Mouse (Mus musculus): ENCODE data around the gene Mfsd8. TPM values are rescaled to one million over a fixed set of nuclear protein-coding genes. Genes with fewer than 3 reads are reported as not detected.
"Not testable (repeated sequence)": the region's sequence is repeated elsewhere in the genome, so short reads cannot be mapped to it uniquely, and the experiment has no call there.

Gene Mfsd8
- 6.1 and 8.3 TPM in 2 replicates for polyA plus RNA-seq (2014; fragmentation: Nextera tagmentation; extraction: Ambion mirVana)

- H3K36me3 ChIP-seq (ENCODE audit: control insufficient read depth, insufficient read depth, low read length); H3K9me3 ChIP-seq (ENCODE audit: control insufficient read depth, low read length); H3K4me1 ChIP-seq (replicated peaks; ENCODE audit: control insufficient read depth, insufficient read depth, low read length); H3K27me3 ChIP-seq (replicated peaks; ENCODE audit: control insufficient read depth, insufficient read depth, low read length): not testable (repeated sequence)
- ATAC-seq (replicated peaks; ENCODE audit: low FRiP score) (peak; percentile 98), DNase-seq (ENCODE audit: low spot score) (peak; percentile 93)
- under 1% methylated on average over 38 of the region's 39 CpGs for WGBS
- Histone ChIP-seq H3K9ac (ENCODE audit: low read depth, low read length) (peak within 1 kb of the TSS; percentile 75), H3K27ac (ENCODE audit: low read depth, low read length) (peak within 1 kb of the TSS; percentile 52), H3K4me3 (ENCODE audit: low read depth, low read length) (peak within 1 kb of the TSS; percentile 56), H3K4me2 (peak within 1 kb of the TSS; percentile 68)
Measured at GRCm38 (mm10) chr3:40846473-40846956, at the start of gene Mfsd8. Mfsd8 (minus strand) TSS chr3:40846886.

GRCm38 (mm10) chr3:40894336-40894735, 47.6 kb upstream of the Mfsd8 start:
- not testable (repeated sequence) for H3K9me3 ChIP-seq (ENCODE audit: control insufficient read depth, low read length); H3K4me1 ChIP-seq (replicated peaks; ENCODE audit: control insufficient read depth, insufficient read depth, low read length); H3K27me3 ChIP-seq (replicated peaks; ENCODE audit: control insufficient read depth, insufficient read depth, low read length); H3K36me3 ChIP-seq (ENCODE audit: control insufficient read depth, insufficient read depth, low read length); ATAC-seq (replicated peaks; ENCODE audit: low FRiP score); H3K27ac ChIP-seq (ENCODE audit: low read depth, low read length)
- H3K4me2 ChIP-seq: peak overlapping the region; percentile 76
- peak overlapping the region; percentile 68 for H3K4me3 ChIP-seq (ENCODE audit: low read depth, low read length)
- peak overlapping the region; percentile 75 for H3K9ac ChIP-seq (ENCODE audit: low read depth, low read length)
- 2% methylated on average over 20 of the region's 24 CpGs for WGBS
- peak; percentile 46 for DNase-seq (ENCODE audit: low spot score)

- H3K4me1 ChIP-seq (replicated peaks; ENCODE audit: control insufficient read depth, insufficient read depth, low read length); H3K27me3 ChIP-seq (replicated peaks; ENCODE audit: control insufficient read depth, insufficient read depth, low read length); H3K9me3 ChIP-seq (ENCODE audit: control insufficient read depth, low read length); H3K27ac ChIP-seq (ENCODE audit: low read depth, low read length); H3K36me3 ChIP-seq (ENCODE audit: control insufficient read depth, insufficient read depth, low read length): not testable (repeated sequence)
- H3K4me2 ChIP-seq: peak overlapping the region; percentile 65
- peak; percentile 99 for ATAC-seq (replicated peaks; ENCODE audit: low FRiP score)
- peak; percentile 97 for DNase-seq (ENCODE audit: low spot score)
- H3K9ac ChIP-seq (ENCODE audit: low read depth, low read length): peak overlapping the region; percentile 72
- peak overlapping the region; percentile 68 for H3K4me3 ChIP-seq (ENCODE audit: low read depth, low read length)
- WGBS: under 1% methylated on average over 34 of the region's 38 CpGs
Measured at GRCm38 (mm10) chr3:40893816-40894258, 47.2 kb upstream of the Mfsd8 start.

GRCm38 (mm10) chr3:40853123-40853738, 6.5 kb upstream of the Mfsd8 start:
- H3K36me3 ChIP-seq (ENCODE audit: control insufficient read depth, insufficient read depth, low read length); DNase-seq (ENCODE audit: low spot score); H3K4me1 ChIP-seq (replicated peaks; ENCODE audit: control insufficient read depth, insufficient read depth, low read length); H3K4me2 ChIP-seq; H3K27me3 ChIP-seq (replicated peaks; ENCODE audit: control insufficient read depth, insufficient read depth, low read length); H3K9me3 ChIP-seq (ENCODE audit: control insufficient read depth, low read length); H3K9ac ChIP-seq (ENCODE audit: low read depth, low read length); ATAC-seq (replicated peaks; ENCODE audit: low FRiP score); H3K4me3 ChIP-seq (ENCODE audit: low read depth, low read length); H3K27ac ChIP-seq (ENCODE audit: low read depth, low read length): not testable (repeated sequence)
- WGBS: 86% methylated on average over 3 of the region's 3 CpGs

- not testable (repeated sequence) for H3K9ac ChIP-seq (ENCODE audit: low read depth, low read length); H3K27me3 ChIP-seq (replicated peaks; ENCODE audit: control insufficient read depth, insufficient read depth, low read length); H3K27ac ChIP-seq (ENCODE audit: low read depth, low read length); ATAC-seq (replicated peaks; ENCODE audit: low FRiP score); H3K9me3 ChIP-seq (ENCODE audit: control insufficient read depth, low read length); H3K36me3 ChIP-seq (ENCODE audit: control insufficient read depth, insufficient read depth, low read length); H3K4me1 ChIP-seq (replicated peaks; ENCODE audit: control insufficient read depth, insufficient read depth, low read length); DNase-seq (ENCODE audit: low spot score); H3K4me3 ChIP-seq (ENCODE audit: low read depth, low read length)
- H3K4me2 ChIP-seq: peak overlapping the region; percentile 62
- WGBS: 84% methylated on average over 2 of the region's 2 CpGs
Measured at GRCm38 (mm10) chr3:40847936-40848335, 1.2 kb upstream of the Mfsd8 start.

- 3% methylated on average over 16 of the region's 21 CpGs for WGBS
- not testable (repeated sequence) for H3K4me1 ChIP-seq (replicated peaks; ENCODE audit: control insufficient read depth, insufficient read depth, low read length); H3K27ac ChIP-seq (ENCODE audit: low read depth, low read length); H3K9me3 ChIP-seq (ENCODE audit: control insufficient read depth, low read length); H3K27me3 ChIP-seq (replicated peaks; ENCODE audit: control insufficient read depth, insufficient read depth, low read length); H3K36me3 ChIP-seq (ENCODE audit: control insufficient read depth, insufficient read depth, low read length)
- DNase-seq (ENCODE audit: low spot score) (peak; percentile 68), ATAC-seq (replicated peaks; ENCODE audit: low FRiP score) (peak; percentile 69)
- peak overlapping the region; percentile 62 for H3K4me2 ChIP-seq
- H3K9ac ChIP-seq (ENCODE audit: low read depth, low read length): peak overlapping the region; percentile 57
- peak overlapping the region; percentile 56 for H3K4me3 ChIP-seq (ENCODE audit: low read depth, low read length)
Measured at GRCm38 (mm10) chr3:40847018-40847417, 332 bp upstream of the Mfsd8 start.

GRCm38 (mm10) chr3:40846957-40847017, 101 bp upstream of the Mfsd8 start, which contains the start of gene Abhd18:
Abhd18 (plus strand) TSS chr3:40846970.
- ATAC-seq (replicated peaks; ENCODE audit: low FRiP score); H3K4me1 ChIP-seq (replicated peaks; ENCODE audit: control insufficient read depth, insufficient read depth, low read length); H3K36me3 ChIP-seq (ENCODE audit: control insufficient read depth, insufficient read depth, low read length); H3K27me3 ChIP-seq (replicated peaks; ENCODE audit: control insufficient read depth, insufficient read depth, low read length); H3K9me3 ChIP-seq (ENCODE audit: control insufficient read depth, low read length); DNase-seq (ENCODE audit: low spot score): not testable (repeated sequence)
- H3K4me2 ChIP-seq: peak within 1 kb of the TSS; percentile 68
- peak within 1 kb of the TSS; percentile 75 for H3K9ac ChIP-seq (ENCODE audit: low read depth, low read length)
- no CpG with 5 or more reads among the region's 4 CpGs for WGBS
- peak within 1 kb of the TSS; percentile 52 for H3K27ac ChIP-seq (ENCODE audit: low read depth, low read length)
- peak within 1 kb of the TSS; percentile 56 for H3K4me3 ChIP-seq (ENCODE audit: low read depth, low read length)

- WGBS: 88% methylated on average over 5 of the region's 6 CpGs
- H3K36me3 ChIP-seq (ENCODE audit: control insufficient read depth, insufficient read depth, low read length); H3K9me3 ChIP-seq (ENCODE audit: control insufficient read depth, low read length); H3K27ac ChIP-seq (ENCODE audit: low read depth, low read length); ATAC-seq (replicated peaks; ENCODE audit: low FRiP score); DNase-seq (ENCODE audit: low spot score); H3K4me1 ChIP-seq (replicated peaks; ENCODE audit: control insufficient read depth, insufficient read depth, low read length); H3K27me3 ChIP-seq (replicated peaks; ENCODE audit: control insufficient read depth, insufficient read depth, low read length): not testable (repeated sequence)
- Histone ChIP-seq H3K4me3 (ENCODE audit: low read depth, low read length) (peak overlapping the region; percentile 56), H3K4me2 (peak overlapping the region; percentile 68), H3K9ac (ENCODE audit: low read depth, low read length) (peak overlapping the region; percentile 46; the same call in 1 of the 2 replicates)
Measured at GRCm38 (mm10) chr3:40845521-40845920, 1.2 kb downstream of the Mfsd8 start.

GRCm38 (mm10) chr3:40813275-40813674, 33.4 kb downstream of the Mfsd8 start:
- Histone ChIP-seq H3K27me3 (replicated peaks; ENCODE audit: control insufficient read depth, insufficient read depth, low read length) (no peaks in the 10 kb centered on the region), H3K9me3 (ENCODE audit: control insufficient read depth, low read length) (no peaks in the 10 kb centered on the region), H3K36me3 (ENCODE audit: control insufficient read depth, insufficient read depth, low read length) (peaks cover 36% of the 10 kb centered on the region), H3K27ac (ENCODE audit: low read depth, low read length) (no peak overlapping the region), H3K9ac (ENCODE audit: low read depth, low read length) (no peak overlapping the region), H3K4me1 (replicated peaks; ENCODE audit: control insufficient read depth, insufficient read depth, low read length) (no peaks in the 10 kb centered on the region), H3K4me3 (ENCODE audit: low read depth, low read length) (no peak overlapping the region), H3K4me2 (no peak overlapping the region)
- ATAC-seq (replicated peaks; ENCODE audit: low FRiP score) (no peak), DNase-seq (ENCODE audit: low spot score) (no peak)
- WGBS: 93% methylated on average over 2 of the region's 2 CpGs
